Mouse (Mus musculus): ENCODE data around the gene Esm1. TPM values are rescaled to one million over a fixed set of nuclear protein-coding genes. Genes with fewer than 3 reads are reported as not detected.

Gene Esm1
- 60.4 TPM for polyA plus RNA-seq (2014; fragmentation: Illumina TruSeq; extraction: RNeasy Lipid Tissue Mini Kit (QIAGEN cat#74804); ENCODE audit: low read depth, low replicate concordance)

GRCm38 (mm10) chr13:113209624-113210023 lies at the start of gene Esm1:
TSS of gene Esm1 (plus strand) at chr13:113209659.

GRCm38 (mm10) chr13:113225811-113226210 lies 16.4 kb downstream of the Esm1 start, which contains the start of gene Gzmk:
TSS of gene Gzmk (minus strand) at chr13:113225908.

Other genes starting within 250 kb of the Esm1 start
- not detected for gene Ccno, start 221.9 kb upstream of the Esm1 start, polyA plus RNA-seq (2014; fragmentation: Illumina TruSeq; extraction: RNeasy Lipid Tissue Mini Kit (QIAGEN cat#74804); ENCODE audit: low read depth, low replicate concordance)
- gene Mcidas, start 215.8 kb upstream of the Esm1 start, polyA plus RNA-seq (2014; fragmentation: Illumina TruSeq; extraction: RNeasy Lipid Tissue Mini Kit (QIAGEN cat#74804); ENCODE audit: low read depth, low replicate concordance): not detected
- gene Cdc20b, start 174.5 kb upstream of the Esm1 start, polyA plus RNA-seq (2014; fragmentation: Illumina TruSeq; extraction: RNeasy Lipid Tissue Mini Kit (QIAGEN cat#74804); ENCODE audit: low read depth, low replicate concordance): not detected
- gene Gpx8, start 163.2 kb upstream of the Esm1 start, polyA plus RNA-seq (2014; fragmentation: Illumina TruSeq; extraction: RNeasy Lipid Tissue Mini Kit (QIAGEN cat#74804); ENCODE audit: low read depth, low replicate concordance): 84.7 TPM
- not detected for gene Gzma, start 108.7 kb upstream of the Esm1 start, polyA plus RNA-seq (2014; fragmentation: Illumina TruSeq; extraction: RNeasy Lipid Tissue Mini Kit (QIAGEN cat#74804); ENCODE audit: low read depth, low replicate concordance)
- not detected for gene Gzmk, start 16.2 kb downstream of the Esm1 start, polyA plus RNA-seq (2014; fragmentation: Illumina TruSeq; extraction: RNeasy Lipid Tissue Mini Kit (QIAGEN cat#74804); ENCODE audit: low read depth, low replicate concordance)
- 6.8 TPM for gene BC067074, start 83.5 kb downstream of the Esm1 start, polyA plus RNA-seq (2014; fragmentation: Illumina TruSeq; extraction: RNeasy Lipid Tissue Mini Kit (QIAGEN cat#74804); ENCODE audit: low read depth, low replicate concordance)